Mouse (Mus musculus): ENCODE data around the gene Xpnpep3.

Xpnpep3 gene

GRCm38 (mm10) chr15:81399638-81400315 lies at the start of gene Xpnpep3, which contains the start of gene St13:
Gene Xpnpep3 (plus strand): TSS chr15:81400138.
Gene St13 (minus strand): TSS chr15:81400077.
- in situ Hi-C loops (cut with MboI), result no loop called here

DNA sequence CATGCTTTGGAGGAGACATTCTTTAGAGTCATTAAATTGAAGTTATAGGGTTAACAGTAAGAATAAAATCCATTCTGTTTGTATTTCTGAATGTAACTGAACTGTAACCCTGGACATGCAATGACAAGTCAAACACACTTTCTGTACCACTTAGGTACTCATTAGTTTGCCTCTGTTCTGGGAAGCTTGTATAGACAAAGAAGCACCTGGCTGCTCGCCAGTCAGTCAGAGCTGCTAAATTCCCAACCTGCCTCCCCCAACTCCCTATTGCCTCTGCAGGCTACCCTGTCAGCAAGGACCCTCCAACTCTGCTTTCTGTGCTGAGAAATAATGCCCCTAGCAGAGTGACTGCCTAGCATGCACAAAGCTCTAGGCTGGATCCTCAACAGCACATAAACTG lies 49.5 kb upstream of the Xpnpep3 start:
- in situ Hi-C loops (cut with MboI), result no loop called here

- in situ Hi-C loops (cut with MboI), result no loop called here
These were observed 47.3 kb upstream of the Xpnpep3 start for GRCm38 (mm10) chr15:81352638-81353037.

DNA sequence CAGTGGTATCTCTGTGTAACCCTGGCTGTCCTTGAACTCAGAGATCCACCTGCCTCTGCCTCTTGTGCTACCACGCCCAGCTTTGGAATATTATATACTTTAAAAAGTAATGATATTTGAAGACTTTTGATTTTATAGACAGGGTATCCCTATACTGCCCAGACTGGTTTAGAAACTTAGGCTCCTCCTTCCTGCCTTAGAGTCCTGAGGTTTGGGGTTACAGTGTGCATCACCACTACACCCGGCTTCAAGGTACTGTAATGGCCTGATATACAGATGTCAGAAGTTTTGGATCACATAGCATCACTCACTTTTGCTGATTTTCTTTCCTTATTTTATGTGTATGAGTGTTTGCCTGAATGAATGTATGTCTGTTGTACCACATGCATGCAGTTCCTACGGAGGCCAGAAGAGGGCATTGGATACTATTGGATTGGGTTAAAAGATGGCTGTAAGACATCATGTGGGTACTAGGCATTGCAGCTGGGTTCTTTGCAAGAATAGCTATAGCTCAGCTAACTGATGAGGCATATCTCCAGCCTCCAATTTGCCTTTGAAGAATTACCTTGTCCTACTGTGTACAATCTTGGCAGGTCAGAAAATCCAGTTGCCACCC lies 44.7 kb upstream of the Xpnpep3 start:
- in situ Hi-C loops (cut with MboI), result no loop called here

GRCm38 (mm10) chr15:81356946-81357345 lies 43.0 kb upstream of the Xpnpep3 start:
- in situ Hi-C loops (cut with MboI), result no loop called here

- in situ Hi-C loops (cut with MboI), result no loop called here
These were observed 41.0 kb upstream of the Xpnpep3 start for GRCm38 (mm10) chr15:81358943-81359342.

- in situ Hi-C loops (cut with MboI), result no loop called here
These were observed 40.5 kb upstream of the Xpnpep3 start for GRCm38 (mm10) chr15:81359421-81359820.

GRCm38 (mm10) chr15:81360345-81361021 lies 39.5 kb upstream of the Xpnpep3 start, which contains the start of gene Slc25a17:
Gene Slc25a17 (minus strand): TSS chr15:81360812.
- in situ Hi-C loops (cut with MboI), result no loop called here

DNA sequence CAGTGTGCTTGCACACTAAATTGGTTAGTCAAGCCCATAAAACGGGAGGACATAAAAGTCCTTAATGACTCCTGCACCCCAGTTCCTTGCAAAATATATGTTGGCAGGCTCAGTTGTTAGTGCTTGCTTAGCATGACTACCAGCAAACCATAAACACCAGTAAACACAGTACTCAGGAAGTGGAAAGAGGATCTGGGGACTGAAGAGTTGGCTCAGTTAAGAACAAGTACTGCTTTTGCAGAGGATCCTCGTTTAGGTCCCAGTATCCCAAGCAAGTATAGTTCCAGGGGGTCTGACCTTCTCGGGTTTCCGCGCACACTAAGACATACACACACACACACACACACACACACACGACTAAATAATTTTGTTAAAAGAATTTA lies 38.9 kb upstream of the Xpnpep3 start:
- in situ Hi-C loops (cut with MboI), result no loop called here

DNA sequence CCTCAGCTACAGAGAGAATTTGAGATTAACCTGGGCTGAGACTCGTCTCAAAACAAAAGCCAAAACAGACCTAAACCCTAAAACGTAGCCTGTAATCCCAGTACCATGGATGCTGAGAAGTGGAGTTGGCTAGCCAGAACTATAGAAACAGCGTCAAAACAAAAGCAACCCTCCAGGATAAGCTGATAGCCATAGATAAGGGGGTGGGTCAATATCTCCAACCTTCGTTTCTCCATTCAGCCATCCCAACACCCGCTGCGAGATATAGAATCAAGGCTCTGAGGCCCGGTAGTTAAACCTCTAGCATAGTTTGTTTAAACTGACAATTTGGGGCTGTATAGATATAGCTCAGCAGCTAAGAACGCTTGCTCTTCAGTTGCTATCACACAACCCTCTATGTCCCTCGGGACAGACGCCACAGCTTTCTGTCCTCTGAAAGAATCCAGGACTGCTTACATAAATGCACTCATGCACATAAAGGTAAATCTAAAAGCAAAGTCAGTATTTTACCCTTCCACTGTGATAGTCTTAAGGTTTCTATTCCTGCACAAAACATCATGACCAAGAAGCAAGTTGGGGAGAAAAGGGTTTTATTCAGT lies 38.4 kb upstream of the Xpnpep3 start:
- in situ Hi-C loops (cut with MboI), result no loop called here

DNA sequence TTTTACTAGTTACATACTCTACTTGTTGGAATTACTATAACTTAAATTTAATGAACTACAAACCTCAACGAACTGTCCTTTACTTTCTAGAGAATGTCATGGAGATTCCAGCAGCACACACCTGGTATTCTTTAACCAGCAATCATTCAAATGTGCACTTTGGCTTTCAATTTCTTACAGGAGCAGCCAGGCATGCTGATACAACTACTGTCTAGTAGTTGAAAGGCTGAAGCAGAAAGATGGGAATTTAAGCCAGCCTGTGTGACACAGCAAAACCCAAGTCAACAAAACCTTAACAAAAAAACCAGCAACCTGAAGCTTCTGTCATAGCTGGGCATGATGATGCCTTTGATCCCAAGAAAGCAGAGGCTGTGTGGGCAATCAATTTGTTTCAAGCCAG lies 37.4 kb upstream of the Xpnpep3 start:
- in situ Hi-C loops (cut with MboI), result no loop called here

DNA sequence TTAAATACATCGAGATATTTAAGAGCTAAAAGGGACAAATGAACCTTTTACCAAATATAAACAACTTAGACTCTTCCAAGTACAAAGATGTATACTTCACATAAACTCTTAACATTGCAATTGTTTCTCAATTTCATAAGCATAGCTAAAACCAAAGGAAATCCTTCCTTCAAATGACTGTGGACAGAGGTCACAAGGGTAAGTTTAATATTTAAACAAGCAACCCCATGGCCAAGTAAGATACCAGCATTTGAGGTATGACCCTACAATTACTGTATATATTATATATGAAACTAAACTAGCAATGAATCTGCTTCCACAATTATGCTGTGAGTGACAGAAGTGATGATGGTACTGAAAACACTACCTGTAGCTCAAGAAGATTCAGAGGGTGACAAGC lies 35.7 kb upstream of the Xpnpep3 start:
- in situ Hi-C loops (cut with MboI), result no loop called here

GRCm38 (mm10) chr15:81365246-81365645 lies 34.7 kb upstream of the Xpnpep3 start:
- in situ Hi-C loops (cut with MboI), result no loop called here

GRCm38 (mm10) chr15:81366241-81366640 lies 33.7 kb upstream of the Xpnpep3 start:
- in situ Hi-C loops (cut with MboI), result no loop called here

DNA sequence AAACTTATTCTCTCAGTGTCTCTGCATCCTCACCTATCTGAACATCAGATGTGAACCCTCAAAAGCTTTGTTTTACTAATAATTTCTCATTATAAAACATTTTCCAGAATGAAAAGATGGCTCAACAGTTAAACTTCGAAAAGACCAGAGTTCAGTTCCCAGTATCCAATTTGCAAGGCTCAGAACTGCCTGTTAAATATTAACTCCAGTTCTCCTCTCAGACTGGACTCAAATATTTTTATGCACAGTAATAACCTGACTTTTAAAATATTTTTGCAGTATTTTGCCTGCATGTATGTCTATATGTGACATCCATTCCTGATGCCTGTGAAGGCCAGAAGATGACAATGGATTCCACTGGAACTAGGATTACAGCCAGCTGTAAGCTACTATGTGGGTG lies 31.3 kb upstream of the Xpnpep3 start:
- in situ Hi-C loops (cut with MboI), result no loop called here

- in situ Hi-C loops (cut with MboI), result no loop called here
These were observed 29.6 kb upstream of the Xpnpep3 start for GRCm38 (mm10) chr15:81370356-81370755.

- in situ Hi-C loops (cut with MboI), result no loop called here
These were observed 25.3 kb upstream of the Xpnpep3 start for GRCm38 (mm10) chr15:81374621-81375020.

DNA sequence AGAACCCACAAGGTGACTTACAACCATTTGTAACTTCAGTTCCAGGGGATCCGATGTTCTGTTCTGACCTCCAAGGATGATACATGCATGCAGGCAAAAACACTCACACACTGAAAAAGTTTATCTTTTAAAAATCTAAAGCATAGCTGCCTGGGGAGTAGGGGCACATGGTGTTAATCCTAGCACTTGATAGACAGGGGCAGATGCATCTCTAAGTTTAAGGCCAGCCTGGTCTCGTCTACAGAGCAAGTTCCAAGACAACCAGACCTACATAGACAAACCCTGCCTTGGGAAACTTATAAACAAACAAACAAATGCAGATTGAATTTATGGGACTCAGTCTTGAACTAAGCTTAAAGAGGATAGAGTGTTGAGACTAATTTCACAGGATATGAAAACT lies 21.1 kb upstream of the Xpnpep3 start:
- in situ Hi-C loops (cut with MboI), result no loop called here

GRCm38 (mm10) chr15:81386327-81386726 lies 13.6 kb upstream of the Xpnpep3 start:
- in situ Hi-C loops (cut with MboI), result no loop called here

DNA sequence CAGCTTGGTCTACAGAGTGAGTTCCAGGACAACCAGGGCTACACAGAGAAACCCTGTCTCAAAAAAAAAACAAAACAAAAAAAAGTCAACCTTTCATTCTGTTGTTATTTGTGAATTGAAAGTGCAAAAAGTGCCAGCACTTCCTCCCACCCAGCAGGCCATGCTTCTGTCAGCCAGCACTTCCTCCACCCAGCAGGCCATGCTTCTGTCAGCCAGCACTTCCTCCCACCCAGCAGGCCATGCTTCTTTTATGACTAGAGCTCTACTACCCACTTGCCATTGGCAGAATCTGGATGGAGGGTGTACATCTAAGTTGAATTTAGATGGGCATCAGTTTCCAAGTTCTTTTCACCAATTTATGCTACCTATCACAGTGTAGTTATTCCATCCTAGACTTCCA lies 6.9 kb upstream of the Xpnpep3 start:
- in situ Hi-C loops (cut with MboI), result no loop called here

DNA sequence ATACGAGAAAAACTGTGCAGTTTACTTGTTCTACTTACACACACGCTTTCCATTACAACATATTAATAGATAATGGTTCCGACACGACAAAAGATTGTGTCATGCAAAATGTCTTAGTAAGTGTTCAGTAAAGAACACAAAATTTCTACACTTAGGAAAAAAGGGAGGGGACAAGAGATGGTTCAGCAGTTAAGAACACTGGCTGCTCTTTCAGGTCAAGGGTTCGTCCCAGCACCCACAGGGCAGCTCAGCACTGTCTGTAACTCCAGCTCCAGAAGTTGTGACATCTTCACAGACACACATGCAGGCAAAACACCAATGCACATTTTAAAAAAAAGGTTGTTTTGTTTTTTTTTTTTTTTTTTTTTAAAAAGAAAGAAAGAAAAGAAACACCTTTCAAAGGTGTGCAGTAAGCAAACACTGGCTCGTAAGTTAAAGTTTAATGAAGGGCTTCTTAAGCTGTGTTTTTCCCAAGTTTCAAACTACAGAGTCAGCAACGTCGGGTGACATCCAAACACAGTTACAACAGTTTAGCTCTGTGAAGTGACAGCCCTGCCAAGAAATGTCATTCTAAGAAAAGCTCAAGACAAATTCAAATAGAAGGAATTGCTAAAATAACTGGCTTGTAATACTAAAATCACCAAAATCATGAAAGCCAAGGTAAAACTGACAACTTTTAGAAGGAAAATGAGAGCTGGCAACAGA lies 5.6 kb upstream of the Xpnpep3 start:
- in situ Hi-C loops (cut with MboI), result no loop called here

DNA sequence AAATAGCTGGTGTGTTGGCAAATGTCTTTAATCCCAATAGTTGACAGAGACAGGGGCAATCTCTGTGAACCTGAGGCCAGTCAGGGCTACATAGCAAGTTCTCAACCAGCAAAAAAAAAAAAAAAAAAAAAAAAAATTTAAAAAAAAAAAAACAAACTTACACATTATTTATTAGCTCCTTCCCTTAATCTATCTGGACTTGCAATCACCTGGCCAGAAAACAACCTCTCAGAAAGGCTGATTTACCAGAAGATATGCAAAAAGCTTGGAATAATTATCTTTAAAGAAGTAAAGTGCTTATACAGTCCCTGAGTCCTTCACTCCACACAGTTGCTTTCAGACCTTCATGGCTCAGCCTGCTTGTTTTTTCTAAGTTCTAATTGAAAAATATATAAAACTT lies 1.7 kb upstream of the Xpnpep3 start:
- in situ Hi-C loops (cut with MboI), result no loop called here

Data from mature B cell (primary cell).